Mouse (Mus musculus) fat pad, adult 2 months (tissue): ENCODE data around the gene Khdc1a.
"Not testable (repeated sequence)": the region's sequence is repeated elsewhere in the genome, so short reads cannot be mapped to it uniquely, and the experiment has no call there.

Experiments used
- DNase-seq: peaks from one replicate; pipeline ENCODE4 v3.0.0-alpha.2; 2011; ENCODE audit warnings: low read depth, low spot score; ENCODE audit errors: extremely low read depth

Gene Khdc1a

DNA sequence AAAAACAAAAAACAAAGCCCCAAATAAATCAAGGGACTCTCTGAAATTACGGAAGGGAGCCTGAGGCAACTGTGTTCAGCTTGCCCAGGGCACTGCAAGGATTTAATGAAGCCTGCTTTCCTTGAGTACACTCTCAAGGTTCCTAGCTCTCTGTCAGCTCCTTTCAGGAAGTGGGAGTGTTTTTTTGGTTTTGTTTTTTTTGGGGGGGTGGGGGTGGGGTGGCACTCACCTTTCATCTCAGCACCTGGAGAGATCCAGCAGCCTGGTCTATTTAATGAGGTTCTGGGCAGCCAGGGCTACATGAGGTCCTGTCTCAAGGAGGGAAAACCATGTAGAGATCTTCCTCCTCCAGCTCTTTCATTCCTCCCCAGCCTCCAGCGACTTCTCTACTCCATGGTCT lies at the start of gene Khdc1a:
Gene Khdc1a, plus strand, starts transcription at position 301 of the 400 bp plus-strand sequence.
- no peak for DNase-seq

DNA sequence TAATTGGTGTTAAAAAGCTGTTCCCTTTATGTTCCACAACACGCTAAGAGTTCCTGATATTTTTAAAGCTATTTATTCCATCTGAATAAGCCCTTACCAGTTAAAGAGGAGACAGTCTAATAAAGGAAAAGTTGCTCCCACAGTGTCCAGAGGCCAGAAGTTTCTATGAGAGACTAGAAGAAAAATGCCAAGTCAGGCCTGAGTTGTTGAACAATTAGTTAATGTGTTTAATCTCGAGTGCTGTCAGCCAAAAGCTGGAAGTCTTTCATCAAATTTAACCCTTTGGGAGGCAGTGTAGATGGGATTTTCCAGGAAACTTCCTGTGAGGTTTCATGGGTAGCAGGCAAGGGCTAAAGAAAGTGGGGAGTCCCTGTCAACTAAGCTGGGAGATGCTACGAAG lies 49.6 kb upstream of the Khdc1a start:
- no peak for DNase-seq

DNA sequence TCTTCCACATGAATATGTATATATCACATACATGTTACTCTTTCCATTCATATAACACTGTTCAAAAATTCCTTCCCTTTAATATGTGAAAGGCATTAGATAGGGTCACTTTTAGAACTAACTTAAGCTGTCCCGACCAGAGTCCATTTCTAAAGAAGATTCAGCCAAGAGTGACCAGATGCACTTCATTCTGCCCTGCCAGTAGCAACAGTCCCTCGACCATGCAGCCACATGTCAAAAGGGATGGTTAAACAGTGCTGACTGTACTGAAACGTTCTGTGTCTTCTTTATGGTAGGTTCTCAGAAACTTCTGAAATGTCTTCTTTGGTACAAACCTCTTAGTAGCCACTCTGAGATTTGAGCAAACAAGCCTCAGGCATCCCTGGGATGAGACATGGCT lies 47.8 kb upstream of the Khdc1a start:
- DNase-seq: no peak

DNA sequence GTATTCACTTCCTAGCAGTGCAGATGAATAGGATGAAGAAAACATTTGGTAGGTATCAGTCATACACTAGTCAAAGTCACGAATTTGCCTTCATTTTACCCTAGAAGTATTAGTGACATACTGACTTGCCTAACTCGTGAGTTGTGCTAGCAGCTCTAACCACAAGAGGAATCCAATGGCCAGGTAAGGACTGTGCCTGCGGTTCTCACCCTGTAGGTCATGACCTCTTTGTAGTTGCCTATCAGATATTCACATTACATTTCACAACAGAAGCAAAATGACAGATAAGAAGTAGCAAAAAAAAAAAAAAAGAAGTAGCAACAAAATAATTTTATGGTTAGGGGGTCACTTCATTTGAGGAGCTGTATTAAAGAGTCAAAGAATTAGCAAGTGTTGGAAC lies 45.3 kb upstream of the Khdc1a start:
- no peak for DNase-seq

DNA sequence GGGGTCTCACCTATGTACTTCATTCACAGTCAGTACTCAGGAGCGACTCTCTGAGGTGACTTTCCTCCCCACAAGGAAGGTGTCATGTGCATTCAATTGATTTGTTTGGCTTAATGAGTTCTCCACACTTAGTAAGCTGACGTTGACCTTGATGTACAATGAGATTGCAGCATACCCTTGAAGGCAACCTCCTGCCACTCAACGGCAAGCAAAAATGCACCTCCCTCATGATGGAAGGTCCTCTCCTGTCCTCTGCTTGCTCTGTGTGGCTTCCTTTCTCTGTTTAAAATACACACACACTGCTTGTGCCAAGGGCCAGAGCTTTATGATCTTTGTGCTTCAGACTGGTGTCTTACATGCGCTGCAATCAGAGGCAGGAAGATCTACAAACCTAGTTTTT lies 44.8 kb upstream of the Khdc1a start:
- DNase-seq: no peak

DNA sequence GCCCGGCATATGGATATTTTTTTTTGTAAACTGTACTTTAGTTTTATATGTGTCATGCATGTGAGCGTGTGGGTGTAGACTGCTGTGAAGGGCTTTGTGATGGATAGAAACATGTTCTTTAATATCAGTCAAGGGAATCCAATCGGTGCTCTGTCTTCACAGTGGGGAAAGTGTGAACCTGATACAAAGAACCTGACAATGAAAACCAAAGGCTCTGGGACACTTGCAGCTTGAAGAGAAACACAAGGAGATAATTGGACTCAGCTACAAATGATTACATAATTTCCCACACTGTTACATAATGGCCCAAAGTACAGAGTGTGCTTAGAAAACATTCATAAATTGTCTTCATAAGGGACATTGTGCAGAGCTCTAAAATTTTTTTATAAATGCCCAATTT lies 44.0 kb upstream of the Khdc1a start:
- peak; percentile 82 for DNase-seq

DNA sequence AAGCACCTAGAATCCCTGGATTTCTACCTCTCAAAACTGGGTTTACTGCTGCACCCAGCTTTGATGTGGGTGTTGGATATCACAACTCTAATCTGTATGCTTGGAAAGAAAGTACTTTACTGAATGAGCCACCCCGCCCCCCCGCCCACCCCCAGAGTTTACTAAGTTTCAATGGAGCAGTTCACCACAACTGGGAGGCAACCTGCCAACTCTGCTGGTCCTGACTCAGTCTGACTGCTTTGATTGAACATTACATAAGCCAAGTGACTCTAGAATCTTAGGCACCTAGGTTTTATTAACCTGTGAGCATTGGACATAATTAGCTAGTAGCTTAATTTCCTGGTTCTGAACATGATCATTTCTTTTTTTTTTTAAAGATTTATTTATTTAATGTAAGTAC lies 35.1 kb upstream of the Khdc1a start:
- no peak for DNase-seq

DNA sequence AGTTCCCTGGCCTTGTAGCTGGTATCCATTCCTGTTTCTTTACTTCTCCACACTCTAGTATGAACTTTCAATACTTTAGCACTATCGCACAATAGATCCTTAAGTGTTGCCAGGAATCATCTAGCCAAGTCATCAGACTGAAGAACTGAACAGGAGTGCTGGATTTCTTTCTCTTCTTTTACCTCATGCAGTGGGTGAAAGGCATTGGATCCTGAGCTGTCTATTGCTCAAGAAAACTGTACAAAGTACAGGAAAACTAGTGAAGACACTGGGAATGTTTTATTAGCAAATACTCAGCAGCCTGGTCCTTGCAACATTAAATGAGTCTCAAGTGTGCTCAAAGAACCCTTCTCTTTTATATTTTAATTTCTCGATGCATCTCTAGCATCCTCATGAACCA lies 33.7 kb upstream of the Khdc1a start:
- DNase-seq: peak; percentile 74

DNA sequence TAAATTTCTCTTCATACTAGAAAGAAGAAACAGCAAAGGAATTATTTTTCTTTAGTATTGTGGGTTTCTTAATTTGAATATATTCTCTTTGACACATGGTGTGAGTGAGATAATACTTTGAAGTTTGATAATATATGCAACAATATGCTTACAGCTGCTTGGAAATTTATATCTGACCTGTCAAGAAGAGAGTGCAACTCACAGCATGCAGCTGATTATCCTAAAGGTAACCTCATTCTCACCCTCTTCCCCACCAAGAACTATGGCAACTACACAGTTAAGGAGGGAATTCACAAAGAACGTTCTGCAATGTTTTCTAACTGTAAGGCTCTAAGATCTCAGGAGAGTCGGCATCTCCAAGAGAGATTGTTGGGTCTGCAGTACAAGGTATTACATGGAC lies 33.1 kb upstream of the Khdc1a start:
- no peak for DNase-seq

DNA sequence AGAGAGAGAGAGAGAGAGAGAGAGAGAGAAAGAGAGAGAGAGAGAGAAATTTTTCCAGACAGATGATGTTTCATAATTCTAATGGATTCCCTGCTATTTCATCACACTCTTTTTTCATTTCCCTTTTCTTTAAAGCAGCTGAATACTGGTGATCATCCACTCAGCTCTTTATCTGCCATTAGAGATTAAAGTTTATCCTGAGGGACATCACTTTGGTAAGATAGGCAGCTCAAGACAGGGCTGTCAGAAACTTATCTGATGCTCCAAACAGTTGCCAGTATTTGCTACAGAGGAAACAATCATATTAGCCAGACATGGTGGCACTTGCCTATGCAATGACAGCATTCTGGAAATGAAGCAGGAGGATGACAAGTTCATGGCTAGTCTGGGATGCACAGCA lies 31.2 kb upstream of the Khdc1a start:
- no peak for DNase-seq

DNA sequence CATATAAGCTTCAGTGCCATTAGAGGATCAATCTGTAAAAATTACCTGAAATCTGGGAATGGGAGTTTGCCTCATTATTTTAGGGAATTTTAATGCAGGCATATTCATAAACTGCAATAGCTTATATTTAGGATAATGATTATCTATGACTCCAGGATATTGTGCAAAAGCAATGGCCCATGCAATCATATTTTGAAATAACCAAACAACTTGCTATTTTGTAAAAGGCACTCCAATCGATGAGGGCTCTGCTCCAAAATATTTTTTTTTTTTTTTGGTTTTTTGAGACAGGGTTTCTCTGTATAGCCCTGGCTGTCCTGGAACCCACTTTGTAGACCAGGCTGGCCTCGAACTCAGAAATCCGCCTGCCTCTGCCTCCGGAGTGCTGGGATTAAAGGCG lies 29.2 kb upstream of the Khdc1a start:
- not testable (repeated sequence) for DNase-seq

DNA sequence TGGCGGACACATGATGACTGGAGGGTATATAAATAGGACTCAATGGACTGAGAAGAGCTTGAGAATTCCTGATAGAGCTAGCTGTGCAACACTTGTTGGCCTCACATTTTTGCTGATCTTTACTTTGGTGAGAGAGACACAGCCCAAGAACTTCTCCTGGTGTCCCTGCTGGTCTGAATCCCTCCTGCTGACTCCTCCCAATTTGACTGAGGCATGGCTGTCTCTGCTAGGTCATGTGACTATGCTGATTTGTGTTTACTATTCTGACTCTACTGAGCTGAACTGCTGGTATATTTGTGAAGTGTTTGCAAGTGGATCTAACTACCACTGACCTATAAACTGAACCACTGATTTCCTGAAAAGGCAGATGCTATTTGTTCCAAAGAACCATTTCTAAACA lies 27.8 kb upstream of the Khdc1a start:
- DNase-seq: no peak

DNA sequence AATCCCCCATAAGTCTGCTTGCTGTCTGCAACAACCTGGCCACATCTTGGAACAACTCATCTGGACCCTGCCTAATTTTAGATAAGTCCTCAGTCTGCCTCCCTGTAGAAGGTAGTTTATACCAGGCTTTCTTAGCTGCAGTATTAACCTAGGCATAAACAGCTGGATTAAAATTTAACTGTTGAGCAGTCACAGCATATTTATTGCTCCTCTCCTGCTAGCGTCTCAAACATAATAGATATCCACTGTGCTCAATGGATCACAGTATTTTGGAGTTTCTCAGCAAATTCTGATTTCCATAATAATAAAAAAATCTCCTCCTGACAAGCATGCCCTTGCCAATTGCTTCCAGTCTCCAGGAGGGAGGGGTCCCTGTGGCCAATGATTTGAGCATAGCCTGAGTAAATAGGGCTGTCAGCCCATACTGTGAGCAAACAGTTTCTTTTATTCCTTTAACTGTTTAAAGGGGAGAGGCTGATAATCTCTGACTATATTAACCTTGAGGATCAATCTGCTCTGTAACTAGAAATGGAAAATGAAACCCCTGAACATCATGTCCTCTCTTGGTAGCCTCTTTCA lies 25.4 kb upstream of the Khdc1a start:
- no peak for DNase-seq

DNA sequence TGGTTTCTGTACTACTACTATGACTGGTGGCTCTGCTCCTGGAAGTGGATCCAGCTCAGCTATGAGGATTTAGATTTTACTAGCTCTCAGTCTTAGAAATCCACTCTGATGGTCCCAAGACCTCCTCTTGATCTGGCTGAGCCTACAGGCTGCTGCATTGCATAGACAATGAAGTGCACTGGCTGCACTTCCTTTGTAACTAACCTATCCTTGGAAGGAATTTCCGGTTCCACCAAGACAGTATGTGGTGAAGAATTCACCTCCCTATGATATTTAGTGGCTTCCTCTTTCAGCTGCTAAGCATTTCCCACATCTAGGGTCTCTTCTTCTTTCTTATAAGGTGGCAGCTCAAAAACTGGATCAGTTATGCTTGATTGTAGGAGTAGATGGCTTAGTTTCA lies 24.8 kb upstream of the Khdc1a start:
- DNase-seq: no peak

DNA sequence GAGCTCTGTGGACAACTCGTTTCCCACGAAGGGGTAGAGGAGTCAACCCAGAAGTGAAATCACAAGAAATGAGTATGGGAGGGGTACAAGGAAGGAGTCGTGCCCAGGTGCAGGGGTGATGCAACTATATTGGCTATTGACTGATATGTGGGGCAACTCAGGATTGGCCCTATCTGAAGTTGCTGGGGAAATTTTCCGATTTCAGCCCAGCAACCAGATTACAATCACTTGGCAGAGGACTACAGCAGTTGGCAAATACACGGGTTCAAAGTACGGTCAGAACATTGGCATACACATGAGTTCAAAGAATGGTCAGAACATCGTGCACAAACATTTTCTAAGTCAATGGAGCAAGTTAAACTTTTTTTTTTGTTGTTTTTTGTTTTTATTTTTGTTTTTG lies 22.7 kb upstream of the Khdc1a start:
- DNase-seq: peak; percentile 83

DNA sequence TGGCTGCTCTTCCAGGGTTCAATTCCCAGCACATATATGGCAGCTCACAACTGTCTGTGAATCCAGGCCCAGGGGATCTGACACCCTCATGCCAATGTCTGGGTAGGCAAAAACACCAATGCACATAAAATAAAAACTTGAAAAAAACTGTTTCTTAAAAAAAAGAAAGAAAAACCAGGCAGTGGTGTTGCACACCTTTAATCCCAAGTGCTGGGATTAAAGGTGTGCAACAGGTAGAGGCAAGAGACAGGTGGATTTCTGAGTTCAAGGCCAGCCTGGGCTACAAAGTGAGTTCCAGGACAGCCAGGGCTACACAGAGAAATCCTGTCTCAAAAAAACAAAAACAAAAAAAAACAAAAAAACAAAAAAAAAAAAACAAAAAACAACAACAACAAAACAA lies 18.3 kb upstream of the Khdc1a start:
- DNase-seq: not testable (repeated sequence)

DNA sequence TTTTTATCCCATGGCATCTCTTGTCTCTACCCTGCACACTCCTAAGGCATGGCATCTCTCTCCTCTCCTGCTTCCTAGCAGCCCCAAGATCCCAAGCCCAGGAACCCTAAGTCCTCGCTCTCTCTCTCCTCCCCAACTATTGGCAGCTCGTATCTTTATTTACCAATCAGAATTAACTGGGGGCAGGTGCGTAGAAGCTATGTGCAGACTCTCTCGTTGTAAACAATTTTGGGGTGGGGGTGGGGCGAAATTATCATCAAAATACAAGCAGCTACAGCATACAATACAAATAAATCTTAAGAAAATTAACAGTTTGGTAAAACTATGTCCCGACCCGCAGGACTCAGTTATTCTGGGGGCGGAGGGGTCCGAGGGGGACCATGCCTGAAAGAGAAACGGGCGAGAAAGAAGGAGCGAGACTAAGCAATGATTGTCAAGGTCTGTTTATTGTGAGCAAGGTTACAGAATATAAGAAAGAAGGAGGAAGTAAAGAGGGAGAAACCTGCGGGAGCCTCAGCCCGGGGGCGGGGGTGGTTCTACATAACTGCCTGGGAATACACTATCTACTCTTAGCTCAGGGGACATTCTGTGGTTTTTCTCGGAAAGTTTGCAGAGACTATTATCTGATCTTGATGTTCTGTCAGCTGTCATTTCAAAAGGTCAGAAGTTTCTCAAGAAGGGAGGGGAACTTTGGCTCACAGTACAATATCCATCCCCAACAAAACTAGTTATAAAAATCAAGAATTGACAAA lies 16.0 kb upstream of the Khdc1a start:
- no peak for DNase-seq

DNA sequence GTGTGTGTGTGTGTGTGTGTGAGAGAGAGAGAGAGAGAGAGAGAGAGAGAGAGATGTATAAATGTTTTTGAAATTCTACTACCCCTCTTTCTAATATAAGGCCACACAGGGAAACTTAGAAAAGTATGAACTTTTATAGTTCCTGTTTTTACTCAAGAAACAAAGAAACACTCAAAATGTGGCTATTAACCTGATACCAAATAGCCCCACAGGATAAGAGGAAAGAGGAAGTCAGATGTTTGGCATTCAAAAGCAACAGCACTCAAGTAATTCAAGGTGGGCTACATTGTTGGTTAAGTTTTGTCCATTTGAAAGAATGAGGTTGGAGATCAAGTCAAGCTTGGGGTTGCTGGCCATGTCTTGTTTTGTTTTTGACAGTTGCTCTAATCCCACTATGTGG lies 13.6 kb upstream of the Khdc1a start:
- DNase-seq: no peak

DNA sequence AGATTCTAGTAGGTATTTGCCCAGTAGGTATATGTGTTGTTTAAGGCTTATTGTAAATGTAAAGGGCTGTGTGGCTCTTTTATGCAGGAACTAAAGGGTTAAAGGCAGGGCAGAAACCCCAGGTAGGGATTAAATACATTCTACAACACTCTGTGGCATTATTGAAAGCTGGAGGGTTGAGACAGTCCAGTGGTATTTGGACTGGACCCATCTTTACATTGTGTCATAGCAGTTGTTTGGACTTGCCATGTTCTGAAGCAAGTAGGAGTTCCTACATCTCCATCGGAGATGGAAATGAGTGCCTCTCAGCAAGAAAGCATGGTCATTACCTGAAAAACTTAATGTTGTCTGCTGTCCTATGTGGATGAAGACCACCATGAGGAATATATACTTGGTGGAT lies 8.7 kb upstream of the Khdc1a start:
- peak; percentile 71 for DNase-seq

DNA sequence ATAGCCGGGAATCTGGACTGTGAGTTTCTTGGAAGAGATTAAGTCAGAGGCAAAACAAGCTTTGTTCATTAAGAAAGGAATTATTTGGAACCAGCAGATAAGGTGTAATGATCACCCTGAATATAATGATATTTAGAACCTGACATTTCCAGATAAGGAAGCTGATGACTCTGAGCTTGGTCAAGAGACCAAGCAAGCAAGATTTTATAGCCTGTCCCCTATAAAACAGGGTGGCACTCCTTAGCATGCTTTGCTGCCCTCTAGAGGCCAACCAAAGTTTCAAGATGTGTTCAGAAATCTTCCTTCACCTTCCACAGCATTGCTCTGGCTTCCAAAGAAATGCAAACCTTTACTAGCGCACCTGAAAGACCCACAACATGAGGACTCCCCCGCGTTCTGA lies 5.2 kb upstream of the Khdc1a start:
- no peak for DNase-seq

DNA sequence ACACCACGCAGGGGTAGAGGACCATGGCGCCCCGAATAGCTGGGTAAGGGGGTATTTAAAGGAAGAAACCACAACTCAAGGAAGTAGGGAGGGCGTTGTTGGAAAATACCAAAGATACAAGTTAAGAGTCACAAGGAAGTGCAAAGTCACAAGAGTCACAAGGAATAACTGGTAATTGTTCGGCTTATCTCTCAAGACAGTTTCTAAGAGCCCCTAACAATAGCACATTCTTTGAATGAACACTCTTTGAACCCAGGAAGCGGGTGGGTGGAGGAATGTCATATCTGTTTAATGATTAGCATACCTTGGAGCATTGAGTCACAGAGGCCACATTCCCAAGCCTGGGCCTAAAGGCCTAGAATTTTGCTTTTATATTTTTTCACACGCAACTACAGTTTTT lies 4.7 kb upstream of the Khdc1a start:
- not testable (repeated sequence) for DNase-seq

DNA sequence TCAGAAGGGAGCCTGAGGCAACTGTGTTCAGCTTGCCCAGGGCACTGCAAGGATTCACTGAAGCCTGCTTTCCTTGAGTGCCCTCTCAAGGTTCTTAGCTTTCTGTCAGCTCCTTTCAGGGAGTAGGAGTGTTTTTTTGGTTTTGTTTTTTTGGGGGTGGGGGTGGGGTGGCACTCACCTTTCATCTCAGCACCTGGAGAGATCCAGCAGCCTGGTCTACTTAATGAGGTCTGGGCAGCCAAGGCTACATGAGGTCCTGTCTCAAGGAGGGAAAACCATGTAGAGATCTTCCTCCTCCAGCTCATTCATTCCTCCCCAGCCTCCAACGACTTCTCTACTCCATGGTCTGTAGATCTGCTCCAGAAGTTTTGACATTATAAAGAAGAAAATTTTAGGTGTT lies 18.6 kb downstream of the Khdc1a start, which contains the start of gene Khdc1c:
Gene Khdc1c, plus strand, starts transcription at position 301 of the 400 bp plus-strand sequence.
- not testable (repeated sequence) for DNase-seq

DNA sequence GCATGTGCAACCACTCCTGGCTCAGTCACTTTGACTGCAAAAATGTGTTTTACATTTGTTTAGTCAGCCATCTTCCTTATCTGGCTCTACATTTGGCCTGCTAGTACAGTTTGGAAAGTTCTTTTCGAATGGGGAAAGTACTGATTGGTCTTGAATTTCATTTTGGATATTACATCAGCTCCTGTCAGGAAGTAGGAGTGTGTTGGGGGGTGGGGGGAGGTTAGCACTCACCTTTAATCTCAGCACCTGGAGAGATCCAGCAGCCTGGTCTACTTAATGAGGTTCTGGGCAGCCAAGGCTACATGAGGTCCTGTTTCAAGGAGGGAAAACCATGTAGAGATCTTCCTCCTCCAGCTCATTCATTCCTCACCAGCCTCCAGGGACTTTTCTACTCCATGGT lies 33.8 kb downstream of the Khdc1a start, which contains the start of gene Khdc1b:
Gene Khdc1b, plus strand, starts transcription at position 301 of the 400 bp plus-strand sequence.
- no peak for DNase-seq
